Mouse (Mus musculus) layer of hippocampus, adult 18-20 months (tissue): ENCODE results near the gene Otud7a. TPM values are rescaled to one million over a fixed set of nuclear protein-coding genes. Genes with fewer than 3 reads are reported as not detected.

ENCODE experiments used
- DNase-seq, 2 experiments: peaks; one replicate each; pipeline ENCODE4 v3.0.0; 2022; ENCODE audit warnings: low spot score in 2 of 2
- total RNA-seq, 2 experiments: library from RNA; stranded (reverse); gene quantifications; 2 replicates each; pipeline ENCODE4 v1.2.3; 2021

Gene Otud7a
- total RNA-seq, 2 experiments from 2014 or later, result 71.5 to 71.8 TPM

DNA sequence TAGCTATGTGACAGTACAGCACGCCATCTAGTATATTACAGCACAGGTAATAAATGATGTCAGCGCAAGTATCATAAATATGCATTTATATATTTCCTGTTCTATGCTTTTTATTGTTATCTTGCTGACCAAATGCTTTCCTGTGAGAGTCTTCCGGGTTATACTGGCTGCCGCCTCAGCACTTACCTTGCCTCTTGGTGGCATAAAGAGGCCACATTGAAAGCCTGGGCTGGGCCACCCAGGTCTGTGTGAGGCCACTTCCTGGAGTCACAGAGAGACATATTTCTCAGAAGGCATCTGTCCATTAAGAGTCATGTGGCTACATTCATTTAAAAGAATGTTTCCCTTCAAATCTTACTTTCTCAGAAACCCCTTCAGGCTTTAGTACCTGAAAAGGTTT, 242.5 kb downstream of the Otud7a start:
- no peak for DNase-seq

DNA sequence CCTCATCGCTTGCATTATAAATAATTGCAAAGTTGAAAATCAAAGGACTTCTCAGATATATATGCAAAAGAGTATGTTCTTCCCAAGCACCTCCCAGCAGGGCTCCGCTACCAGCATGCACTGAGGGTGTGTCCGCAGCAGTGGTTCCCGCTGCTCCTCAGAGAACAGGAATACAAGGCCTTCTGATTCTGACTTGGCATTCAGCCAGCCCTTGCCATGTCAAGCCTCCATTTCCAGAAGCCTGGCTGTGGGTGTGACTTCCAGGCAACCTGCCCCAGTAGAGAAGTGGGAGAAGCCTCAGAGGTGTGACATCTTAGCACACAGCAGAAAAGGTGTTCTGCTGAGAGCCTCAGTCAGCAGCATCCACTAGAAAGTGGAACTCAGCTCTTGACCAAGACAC, 253.4 kb downstream of the Otud7a start:
- DNase-seq, result peak in 1 of 2 experiments; percentile 23

DNA sequence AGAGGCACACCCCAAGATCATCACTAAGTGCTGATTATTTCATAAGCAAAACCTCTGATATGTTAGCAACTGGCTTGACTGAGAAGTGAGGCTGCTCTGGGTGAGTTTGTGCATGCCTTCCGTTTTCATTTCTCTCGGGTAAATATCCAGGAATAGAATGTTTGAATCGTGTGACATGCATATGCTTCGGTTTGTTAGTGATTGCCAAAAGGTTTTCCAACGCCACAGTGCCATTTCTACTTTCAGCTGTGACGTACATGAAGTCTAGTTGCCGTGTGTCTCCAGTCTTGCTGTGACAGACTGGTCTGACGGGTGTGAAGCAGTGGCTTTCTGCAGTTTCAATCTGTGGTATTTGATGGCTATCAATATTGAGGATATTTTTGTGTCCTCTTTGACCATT, 273.4 kb downstream of the Otud7a start:
- DNase-seq, result peak in 1 of 2 experiments; percentile 28

DNA sequence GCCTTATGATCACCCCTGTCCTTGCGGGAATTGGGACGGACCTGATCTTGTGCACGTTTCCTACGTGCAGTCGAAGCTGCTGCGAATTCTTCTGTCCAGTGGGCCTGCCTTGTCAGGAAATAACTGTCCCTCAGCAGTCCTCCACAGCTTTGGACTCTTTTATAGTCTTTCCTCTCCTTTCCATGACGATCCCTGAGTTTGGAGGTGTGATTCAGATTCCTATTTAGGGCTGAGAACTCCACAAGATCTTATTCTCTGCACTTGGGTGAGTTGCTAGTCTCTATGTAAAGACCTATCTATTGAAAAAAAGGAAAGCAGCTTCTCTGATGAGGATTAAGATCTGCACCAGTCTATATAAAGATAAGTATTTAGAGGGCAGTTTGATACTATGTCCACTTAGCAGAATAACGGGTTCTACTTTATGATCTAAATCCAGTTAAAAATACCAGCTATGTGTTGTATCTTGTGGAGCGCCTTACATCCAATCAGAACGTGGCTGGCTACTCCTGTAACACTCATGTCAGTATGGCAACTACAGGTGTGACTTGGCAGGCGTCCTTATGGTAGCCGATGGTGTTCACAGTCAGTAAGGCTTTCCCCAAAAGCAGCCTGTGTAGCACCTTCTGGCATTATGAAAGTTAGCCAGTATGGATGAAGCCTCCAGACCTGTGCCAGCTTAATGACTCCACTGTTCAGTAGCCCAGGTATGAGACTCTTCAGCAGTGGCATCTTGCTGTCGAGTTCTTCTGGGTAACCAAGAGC, 274.8 kb downstream of the Otud7a start:
- no peak for DNase-seq

DNA sequence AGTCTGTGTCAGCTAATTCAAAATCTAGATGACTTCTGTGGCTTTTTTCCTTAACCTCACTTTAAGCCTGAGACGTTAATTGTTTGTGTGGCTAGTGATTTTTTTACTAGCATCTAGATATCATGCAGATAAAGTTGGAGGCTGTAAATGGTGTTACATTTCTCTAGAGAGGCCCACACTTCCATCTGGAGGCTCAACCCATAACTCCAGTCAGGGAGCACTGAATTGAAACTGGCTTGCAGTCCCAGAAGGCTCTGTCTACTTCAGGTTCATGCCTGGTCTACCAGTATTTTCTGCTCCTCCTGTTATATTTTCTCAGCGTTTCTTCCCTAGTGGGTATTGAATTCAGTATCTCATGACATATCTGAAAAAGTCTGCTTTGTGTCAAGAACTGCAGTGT, 276.1 kb downstream of the Otud7a start:
- peak in 1 of 2 experiments; percentile 15 for DNase-seq

DNA sequence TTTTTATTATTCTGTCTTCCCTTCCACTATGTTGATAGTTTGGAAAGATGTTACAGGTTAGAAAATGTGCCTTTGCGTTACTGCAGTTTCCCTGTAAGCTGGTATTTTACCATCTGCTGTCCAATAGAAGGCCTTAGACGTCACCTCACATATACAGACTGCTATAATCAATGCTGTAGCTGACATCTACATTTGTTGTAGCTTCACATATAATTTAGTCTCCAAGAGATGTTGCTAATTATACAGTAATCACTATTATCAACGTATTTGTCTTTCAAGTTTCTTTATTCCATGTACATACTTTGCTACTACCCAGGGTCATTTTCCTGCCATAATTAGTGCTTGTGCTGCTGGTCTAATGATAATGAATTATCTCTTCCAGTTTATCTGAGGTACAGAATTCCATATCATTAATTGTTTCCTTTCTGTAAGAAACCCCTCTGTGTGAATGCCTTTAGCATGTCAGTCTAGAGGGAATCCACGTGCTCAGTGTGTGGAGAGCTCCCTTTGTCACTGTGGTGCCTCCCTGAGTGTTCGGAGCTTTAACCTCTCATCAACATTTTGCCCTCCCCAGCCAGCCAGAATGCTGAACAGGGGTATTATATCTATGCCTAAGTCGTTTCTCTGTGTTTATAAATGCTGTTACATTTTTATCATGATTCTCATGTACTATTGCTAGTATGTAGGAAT, 280.6 kb downstream of the Otud7a start:
- no peak for DNase-seq

DNA sequence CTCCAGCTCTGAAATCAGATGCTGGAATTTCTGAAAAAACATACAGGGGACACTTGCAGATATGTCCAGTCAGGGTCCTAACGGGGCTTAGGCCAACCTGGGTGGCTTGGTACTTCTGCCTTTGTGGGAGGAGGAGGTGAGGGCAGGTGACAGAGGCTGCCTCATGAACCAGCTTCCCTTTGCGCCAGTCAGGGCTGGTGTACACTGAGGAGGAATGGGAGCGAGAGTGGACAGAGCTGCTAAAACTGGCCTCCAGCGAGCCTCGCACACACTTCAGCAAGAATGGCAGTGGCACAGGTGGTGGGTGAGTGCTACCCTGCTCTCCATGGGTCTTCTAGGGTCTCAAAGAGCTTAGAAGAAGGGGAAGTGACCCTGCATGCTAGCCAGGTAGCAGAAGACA, 285.1 kb downstream of the Otud7a start:
- DNase-seq, result no peak

DNA sequence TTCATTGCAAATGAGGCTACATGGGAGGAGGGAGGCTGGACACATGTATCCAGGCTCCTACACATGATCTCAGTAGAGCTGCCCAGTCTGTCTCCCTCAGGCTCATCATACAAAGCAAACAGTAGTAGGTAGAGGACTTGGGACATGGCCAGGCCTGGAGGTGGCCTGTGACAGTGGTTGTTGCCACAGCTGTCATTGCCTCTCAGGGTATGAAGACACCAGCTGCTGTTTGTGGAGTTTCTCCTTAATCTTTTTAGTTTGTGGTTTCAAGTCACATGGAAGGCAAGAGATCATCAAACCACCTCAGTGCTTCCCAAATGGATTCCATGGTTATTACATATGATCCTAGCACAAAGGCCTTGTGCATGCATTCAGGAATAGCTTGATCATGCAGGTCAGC, 285.5 kb downstream of the Otud7a start:
- no peak for DNase-seq

DNA sequence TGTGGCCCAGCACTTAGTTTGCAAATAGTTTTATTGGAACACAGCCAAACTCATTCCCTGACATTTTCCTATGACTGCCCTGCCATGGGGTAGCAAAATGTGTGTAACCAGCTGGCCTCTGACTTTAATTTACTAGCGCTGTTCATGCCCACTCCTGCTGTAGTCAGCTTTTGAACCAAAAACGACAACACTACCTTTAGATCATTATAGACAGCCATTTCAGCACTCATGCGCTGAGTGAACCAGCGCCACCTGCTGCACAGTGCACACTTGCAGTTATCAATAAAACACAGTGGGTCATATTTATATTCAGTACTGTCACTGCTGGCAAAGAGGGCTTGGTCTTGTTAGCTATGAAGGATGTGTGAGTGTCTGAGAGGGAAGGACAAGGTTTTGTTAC, 293.2 kb downstream of the Otud7a start:
- DNase-seq, result peak in 1 of 2 experiments; percentile 68

DNA sequence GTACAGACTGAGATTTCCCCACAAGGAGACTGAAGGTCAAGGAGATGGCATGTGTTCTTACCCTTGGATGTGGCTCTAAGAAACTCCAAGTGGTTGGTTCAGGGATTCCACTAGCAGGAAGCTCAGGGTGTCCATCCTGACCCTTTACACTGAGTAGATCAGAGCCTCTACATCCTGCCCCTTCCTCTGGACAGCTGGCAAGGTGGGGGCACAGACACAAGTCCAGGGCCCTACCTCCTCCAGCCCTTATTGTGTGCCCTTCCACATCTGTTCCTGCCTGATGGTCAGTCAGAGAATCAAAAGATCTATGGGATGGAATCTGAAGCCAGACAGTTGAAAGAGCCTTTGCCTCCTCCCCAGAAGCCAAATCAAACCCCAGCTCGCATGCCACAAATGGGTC, 293.6 kb downstream of the Otud7a start:
- DNase-seq, result no peak

DNA sequence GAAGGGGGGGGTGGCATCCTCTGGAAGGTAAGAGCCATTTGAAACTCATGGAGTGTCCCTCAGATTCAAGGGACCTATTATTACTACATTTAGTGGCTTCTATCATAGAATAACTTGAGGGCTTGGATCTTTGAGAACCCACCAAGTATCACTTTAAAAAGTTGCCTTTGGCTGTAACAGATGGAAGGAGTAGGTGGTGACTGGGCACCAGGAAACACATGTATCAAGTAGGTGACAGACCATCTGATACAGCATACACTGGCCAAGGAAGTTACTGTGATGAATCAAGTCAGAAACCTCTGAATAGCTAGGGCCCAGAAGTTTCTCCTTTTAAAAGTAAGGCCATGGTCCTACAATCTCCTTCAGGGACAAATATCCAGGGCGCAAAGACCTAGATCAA, 298.6 kb downstream of the Otud7a start:
- no peak for DNase-seq

DNA sequence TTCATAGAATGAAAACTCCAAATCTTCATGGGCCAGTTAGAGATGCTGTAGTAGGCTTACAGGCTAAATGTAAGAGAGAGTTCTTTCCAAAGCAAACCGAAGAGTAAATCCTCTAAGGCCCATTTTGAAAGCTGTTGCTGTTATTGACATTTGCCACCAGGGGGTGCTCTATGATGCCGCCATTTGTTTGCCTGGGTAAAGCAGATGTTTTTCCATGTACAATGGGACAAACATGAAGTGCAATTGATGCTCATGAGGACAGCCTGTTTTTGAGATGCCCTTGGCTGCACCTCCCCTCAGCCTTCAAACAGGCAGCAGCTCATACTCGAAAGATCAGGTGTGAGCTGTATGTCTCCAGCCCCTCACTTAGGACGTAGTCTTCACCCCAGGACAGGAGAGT, 307.5 kb downstream of the Otud7a start:
- peak in 1 of 2 experiments; percentile 53 for DNase-seq

DNA sequence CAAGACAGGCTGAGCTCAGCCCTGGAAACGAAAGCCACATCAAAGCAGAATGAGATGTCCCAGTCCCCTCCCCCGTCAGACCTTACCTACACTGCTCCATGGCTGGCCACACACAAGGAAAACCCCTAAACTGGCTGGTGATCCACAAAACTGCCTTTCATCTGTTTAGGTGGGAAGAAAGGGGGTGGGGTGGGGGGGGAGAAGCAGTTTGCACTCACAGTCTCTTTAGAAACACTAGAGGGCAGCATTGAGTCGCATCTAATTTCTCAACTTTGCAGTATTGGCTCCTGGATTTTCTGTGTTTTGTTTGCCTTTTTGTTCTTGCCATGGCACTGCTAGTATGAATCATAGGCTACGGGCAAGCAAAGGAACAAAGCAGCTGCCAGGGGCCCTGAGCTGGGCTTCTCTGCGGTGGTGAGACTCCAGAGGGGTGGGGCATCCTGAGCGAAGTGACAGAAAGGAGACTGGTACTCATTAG, 308.8 kb downstream of the Otud7a start:
- DNase-seq, result peak; percentile 50 to 86

DNA sequence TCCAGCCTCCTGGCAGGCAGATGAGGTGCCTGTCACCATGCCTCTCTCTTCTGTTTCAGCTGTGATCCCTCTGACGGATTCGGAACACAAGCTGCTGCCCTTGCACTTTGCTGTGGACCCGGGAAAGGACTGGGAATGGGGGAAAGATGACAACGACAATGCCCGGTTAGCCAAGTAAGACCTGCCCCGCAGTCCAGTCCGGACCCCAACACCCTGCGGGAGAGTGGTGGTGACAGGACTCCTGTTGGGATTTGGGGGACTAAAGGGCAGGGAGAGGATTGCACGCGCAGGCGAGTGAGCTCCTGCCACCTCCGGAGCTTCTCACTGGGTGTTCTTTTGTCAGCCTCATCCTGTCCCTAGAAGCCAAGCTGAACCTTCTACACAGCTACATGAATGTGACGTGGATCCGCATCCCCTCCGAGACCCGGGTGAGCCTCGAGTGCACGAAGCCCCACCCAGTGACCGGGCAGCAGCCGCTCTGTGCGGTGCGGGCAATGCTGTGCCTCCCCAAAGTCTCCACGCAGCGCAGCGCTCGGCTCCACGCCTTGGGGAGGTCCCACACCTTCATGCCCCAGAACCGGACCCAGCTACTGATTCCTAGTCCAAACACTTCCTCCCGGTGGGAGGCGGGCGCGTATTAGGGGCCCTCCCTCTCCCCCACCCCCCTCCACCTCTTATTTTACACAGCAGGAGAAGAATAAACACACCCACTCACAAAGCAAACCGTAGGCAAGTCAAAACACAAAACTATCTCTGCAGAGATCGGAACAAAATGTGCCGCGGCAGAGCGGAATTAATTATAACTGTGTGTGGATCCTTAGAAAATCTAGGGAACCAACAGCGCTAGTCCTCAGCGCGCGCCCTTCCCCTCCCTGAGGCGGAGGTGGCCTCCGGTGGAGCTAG, 310.3 kb downstream of the Otud7a start:
- DNase-seq, result peak; percentile 75 to 89

DNA sequence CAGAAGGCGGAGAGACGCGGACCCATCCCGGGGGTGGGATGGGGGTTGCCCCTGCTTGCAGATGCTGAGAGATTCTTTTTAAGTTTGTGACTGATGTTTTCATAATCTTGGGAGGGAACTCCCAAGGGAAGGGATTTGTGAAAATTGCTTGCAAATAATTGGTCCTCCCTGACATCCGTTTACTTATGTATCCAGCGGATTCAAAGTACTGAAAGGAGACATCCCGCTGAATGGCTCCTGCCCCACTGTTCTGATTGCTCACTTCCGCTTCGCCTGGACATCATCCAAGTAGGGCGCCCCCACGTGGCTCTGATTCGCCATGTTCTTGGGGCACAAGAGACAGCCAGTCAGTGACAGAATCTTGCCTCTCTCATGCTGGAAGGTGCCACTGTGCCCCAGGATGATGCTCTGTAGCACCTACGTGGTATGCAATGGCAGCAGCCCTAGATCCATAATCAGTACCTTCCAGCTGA, 311.0 kb downstream of the Otud7a start:
- DNase-seq, result peak; percentile 78 to 92

DNA sequence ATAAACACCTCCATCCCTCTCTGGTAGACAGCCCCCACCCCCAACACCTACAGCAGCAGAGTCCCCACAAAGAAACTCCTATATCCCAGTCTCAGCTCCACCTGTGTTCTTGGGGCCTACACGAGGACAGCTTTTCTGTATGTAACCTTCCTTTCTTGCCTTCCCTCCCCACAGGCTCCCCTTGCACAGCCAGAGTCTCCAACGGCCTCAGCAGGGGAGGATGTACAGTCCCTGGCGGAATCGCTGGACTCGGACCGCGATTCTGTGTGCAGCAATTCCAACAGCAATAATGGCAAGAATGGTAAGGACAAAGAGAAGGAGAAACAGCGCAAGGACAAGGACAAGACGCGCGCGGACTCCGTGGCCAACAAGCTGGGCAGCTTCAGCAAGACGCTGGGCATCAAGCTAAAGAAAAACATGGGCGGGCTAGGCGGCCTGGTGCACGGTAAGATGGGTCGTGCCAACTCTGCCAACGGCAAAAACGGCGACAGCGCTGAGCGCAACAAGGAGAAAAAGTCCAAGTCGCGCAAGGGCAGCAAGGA, 312.7 kb downstream of the Otud7a start:
- DNase-seq, result no peak

DNA sequence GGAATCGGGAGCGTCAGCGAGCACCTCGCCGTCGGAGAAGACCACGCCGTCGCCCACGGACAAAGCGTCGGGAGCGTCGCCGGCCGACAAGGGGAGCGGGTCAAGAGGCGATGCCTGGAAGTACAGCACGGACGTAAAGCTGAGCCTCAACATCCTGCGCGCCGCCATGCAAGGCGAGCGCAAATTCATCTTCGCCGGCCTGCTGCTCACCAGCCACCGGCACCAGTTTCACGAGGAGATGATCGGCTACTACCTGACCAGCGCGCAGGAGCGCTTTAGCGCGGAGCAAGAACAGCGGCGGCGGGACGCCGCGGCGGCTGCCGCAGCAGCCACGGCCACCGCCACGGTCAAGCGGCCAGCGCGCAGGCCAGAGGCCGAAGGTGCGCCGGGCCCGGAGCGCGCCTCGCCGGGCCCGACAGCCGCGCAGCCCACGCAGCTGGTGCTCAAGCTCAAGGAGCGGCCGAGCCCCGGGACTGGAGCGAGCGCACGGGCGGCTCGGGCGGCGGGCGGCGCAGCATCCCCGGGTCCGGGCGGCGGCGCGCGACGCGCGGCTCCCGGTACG, 313.2 kb downstream of the Otud7a start:
- DNase-seq, result no peak

DNA sequence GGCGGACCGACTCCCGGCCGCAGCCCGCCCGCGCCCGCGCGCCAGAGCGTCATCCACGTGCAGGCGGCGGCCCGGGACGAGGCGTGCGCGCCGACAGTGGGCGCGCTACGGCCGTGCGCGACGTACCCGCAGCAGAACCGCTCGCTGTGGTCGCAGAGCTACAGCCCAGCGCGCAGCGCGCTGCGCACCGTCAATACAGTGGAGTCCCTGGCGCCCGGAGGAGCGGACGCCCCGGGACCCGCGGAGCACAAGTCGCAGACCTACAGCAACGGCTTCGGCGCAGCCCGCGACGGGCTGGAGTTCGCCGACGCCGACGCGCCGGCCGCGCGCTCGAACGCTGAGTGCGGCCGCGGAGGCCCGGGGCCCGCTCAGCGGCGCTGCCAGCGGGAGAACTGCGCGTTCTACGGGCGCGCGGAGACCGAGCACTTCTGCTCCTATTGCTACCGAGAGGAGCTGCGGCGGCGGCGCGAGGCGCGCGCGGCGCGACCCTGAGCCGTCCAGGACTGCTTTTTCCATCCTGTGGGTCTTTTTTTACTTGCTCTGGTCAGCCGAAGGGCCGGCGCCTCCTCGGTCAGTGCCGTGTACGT, 313.8 kb downstream of the Otud7a start:
- DNase-seq, result peak in 1 of 2 experiments; percentile 51

DNA sequence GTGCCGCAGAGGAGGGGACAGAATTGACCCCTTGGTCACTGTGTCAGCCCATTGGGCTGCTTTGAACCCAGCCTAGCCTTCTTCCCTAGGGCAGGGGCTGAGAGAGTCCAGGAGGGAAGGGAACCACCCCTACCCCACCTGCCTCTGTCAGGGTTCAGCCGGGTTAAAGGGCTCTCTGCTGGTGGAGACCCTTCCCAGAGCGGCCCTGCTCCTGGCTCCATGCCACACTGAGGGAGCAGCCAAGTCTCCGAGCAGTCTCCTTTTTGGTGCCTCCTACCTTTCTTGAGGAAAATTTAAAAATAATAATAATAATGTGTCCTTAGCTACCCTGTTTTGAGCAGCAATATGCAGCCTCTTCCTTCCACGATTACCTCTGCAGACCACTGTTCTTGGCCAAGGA, 315.1 kb downstream of the Otud7a start:
- DNase-seq, result no peak

DNA sequence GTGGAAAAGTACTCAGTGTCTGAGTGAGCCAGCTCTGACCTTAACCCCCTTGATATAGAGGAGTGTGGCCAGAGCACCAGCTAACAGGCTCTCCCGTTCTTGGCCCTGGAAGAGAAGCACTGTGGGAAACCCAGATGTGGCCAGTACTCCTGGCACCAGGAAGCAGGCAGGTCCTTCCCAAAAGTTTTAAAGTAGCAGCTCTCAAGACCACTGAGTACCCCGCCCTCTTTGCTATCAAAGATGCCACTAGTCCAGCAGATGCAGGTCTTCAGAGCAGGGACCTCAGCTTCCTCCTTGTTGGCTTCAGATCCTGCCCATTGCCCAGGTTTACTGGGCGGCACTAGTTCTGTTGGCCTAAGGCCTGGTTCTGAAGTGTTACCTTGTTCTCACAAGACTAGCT, 318.0 kb downstream of the Otud7a start:
- no peak for DNase-seq
